Mouse (Mus musculus) c-Kit-positive CD71-negative TER-119-negative erythroid progenitor cells, embryonic 14.5 days (primary cell): ENCODE data around the gene Olfr681.
"Not testable (repeated sequence)": the region's sequence is repeated elsewhere in the genome, so short reads cannot be mapped to it uniquely, and the experiment has no call there.

Source experiments
- DNase-seq: peaks from one replicate; pipeline ENCODE4 v3.0.0-alpha.2; 2013; ENCODE audit warnings: low read depth

The Olfr681 gene

DNA sequence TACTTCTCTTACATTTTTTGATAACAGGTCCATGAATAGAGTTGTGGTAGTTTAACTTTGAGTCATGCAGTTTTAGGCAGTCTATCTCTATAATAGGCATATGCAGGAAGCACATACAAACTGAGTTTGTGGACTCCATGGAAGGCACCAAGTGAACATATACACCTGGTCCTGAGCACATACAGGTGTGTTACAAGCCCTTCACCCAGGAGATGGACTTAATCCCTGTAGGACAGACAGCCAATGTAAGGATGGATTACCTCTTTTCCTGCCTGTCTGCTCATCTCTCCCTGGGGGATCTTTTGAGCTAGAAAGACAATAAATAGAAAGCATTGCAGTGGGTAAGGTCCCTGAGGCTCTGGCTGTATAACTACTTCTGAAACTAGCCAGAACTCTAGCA, at the start of gene Olfr681:
Olfr681 (plus strand) TSS at position 301 of the 400 bp plus-strand sequence.
- no peak for DNase-seq

DNA sequence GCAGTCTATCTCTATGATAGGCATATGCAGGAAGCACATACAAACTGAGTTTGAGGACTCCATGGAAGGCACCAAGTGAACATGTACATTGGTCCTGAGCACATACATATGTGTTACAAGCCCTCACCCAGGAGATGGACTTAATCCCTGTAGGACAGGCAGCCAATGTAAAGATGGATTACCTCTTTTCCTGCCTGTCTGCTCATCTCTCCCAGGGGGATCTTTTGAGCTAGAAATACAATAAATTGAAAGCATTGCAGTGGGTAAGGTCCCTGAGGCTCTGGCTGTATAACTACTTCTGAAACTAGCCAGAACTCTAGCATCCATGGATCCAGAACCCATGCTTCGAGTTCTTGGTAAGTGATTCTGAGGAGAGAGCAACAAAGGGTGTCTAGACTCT, 35.7 kb upstream of the Olfr681 start, which contains the start of gene Olfr679:
Olfr679 (plus strand) TSS at position 301 of the 400 bp plus-strand sequence.
- no peak for DNase-seq

DNA sequence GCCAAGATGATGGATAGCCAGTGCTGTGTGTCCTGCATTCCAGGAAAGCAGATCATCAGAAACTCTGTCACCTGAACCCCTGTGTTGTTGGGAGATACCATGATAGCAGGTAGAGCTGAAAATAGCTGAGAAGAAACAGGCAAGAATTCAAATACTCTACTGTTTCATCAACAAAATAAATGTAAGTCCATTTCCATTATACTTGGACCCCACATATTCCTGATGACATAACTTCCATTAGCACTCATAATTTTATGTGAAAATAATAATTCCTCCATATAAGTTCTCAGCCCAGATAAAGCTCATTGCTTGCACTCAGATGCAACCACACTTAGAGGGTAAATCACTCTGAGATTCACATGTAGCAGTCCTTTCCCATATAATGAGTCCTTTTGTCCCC, 23.9 kb upstream of the Olfr681 start, which contains the start of gene Olfr680-ps1:
Olfr680-ps1 (minus strand) TSS at position 101 of the 400 bp plus-strand sequence.
- not testable (repeated sequence) for DNase-seq

DNA sequence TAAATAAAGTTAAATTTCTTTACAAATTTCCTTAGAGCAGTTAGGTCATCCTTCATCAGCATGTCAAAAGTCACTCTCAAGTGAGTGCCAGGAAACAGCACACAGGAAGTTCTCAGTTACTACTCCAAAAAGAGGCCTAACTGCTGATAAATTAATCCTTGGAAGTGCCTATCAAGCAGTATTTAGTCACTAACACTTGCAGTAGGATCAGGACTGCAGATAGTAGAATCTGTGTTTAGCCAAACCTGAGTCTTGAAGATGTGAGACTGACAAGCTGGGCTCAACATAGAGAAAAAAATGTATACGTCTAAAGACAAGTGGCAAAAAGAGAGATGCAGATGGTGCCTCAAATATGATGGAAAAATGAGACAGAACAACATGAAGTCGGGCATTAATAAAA, 24.6 kb downstream of the Olfr681 start:
- no peak for DNase-seq

DNA sequence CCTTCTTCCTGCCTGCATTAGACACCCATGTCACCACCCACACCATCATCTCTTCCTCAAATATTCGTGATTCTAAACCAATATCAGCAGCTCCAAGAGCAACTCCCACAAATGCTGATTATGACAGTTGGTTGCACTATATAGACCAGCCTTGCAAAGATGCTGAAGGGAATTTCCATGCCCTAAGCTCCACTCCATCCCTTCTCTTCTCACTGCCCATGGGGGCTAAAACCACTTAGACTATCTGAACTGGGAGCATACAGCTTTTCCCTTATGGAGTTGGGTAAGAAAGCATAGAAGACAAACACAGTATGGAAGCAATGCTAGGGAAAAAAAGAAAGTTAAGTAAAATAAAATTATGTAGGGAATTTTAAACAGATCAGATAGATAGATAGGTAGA, 30.3 kb downstream of the Olfr681 start, which contains the start of gene Olfr683:
Olfr683 (minus strand) TSS at position 101 of the 400 bp plus-strand sequence.
- DNase-seq: no peak

DNA sequence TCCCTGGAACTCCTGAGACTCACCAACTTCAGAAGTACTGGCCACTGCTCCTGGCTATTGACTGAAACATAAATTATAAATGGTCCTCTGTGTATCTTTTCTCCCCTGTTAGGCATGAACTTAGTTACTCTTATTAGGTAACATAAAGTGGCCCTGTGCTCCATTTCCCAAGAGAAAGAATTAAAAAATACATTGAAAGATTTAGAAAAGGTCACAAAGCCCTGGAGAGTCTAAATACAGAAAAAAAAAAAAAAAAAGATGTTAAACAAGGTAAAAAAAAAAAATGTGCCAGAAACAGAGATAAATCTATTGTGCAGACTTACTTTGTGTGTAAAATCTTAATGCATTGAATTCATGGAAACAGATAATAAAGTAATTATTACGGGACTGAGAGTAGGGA, 46.9 kb downstream of the Olfr681 start, which contains the start of gene Olfr684:
Olfr684 (minus strand) TSS at position 101 of the 400 bp plus-strand sequence.
- DNase-seq: no peak

DNA sequence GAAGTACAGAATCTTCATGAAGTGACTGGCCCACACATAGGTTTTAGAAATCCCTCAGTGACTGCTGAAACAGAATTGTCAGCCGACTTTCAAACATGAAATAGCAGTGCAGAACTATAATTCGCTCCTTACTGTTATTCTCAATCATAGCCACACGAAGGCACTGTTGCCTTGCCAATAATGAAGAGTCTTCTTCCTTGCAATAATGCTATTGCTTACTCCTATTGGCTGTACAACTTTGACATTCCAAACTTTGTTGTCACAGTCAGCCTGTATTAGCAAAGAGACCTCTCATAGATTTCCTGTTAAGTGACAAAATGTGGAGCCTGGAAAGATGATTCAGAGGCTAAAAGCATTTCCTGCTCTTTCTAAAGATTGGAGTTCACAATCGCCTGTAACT, 54.1 kb downstream of the Olfr681 start:
- no peak for DNase-seq
